In the genomic region with DNA sequence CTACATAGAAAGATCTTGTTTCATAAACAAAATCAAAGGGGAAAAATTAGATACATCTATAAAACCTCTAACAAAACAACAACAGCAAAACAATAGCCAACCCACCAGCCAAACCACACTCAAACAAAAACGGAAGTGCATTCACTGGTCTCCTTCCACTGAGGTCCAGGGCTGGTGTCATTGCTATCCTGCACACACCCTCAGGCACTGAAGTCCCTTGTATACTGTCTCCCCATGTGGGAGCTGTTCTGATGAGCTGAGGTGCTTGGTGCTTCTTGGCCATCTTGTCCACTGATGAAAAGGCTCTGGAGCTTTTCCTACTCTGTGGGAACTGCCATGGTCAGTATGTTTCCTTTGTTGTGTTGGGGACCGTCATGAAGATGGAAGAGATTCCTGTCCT, we compare ENCODE assay signal across 29 mouse cellular contexts.
"Had no signal": no experiment of that assay in that cellular context is flagged by ENCODE, and none has a peak within 500 bp of the region (broad histone marks: within the 10 kb centered on the region; RNA-seq: fewer than 3 reads in every experiment).

No protein-coding gene starts in this region.

- H3K4me2 ChIP-seq: heart, embryonic 11.5 days; heart, embryonic 12.5 days; heart, embryonic 13.5 days; heart, embryonic 15.5 days; hindbrain, embryonic 12.5 days; hindbrain, embryonic 13.5 days; hindbrain, embryonic 14.5 days; hindbrain, embryonic 15.5 days; intestine, embryonic 15.5 days; kidney, embryonic 15.5 days had no signal

- H3K4me3 ChIP-seq: heart, embryonic 10.5 days; heart, embryonic 12.5 days; heart, embryonic 13.5 days; heart, embryonic 15.5 days; hindbrain, embryonic 10.5 days; hindbrain, embryonic 12.5 days; hindbrain, embryonic 13.5 days; hindbrain, embryonic 15.5 days; intestine, embryonic 15.5 days; kidney, embryonic 15.5 days; layer of hippocampus, adult 2 months; left cerebral cortex, adult 2 months had no signal

- H3K36me3 ChIP-seq: hindbrain, embryonic 10.5 days; hindbrain, embryonic 12.5 days; hindbrain, embryonic 13.5 days; hindbrain, embryonic 15.5 days; intestine, embryonic 15.5 days; kidney, embryonic 15.5 days had no signal

- DNase-seq: heart, postnatal 10 days; heart, postnatal 14 days; heart, postnatal 36 days; heart, postnatal 4 days; kidney, adult 11 months; kidney, adult 18-20 months; kidney, adult 2 months; kidney, adult 8-10 months; kidney, adult 9 months; kidney, postnatal 10 days; kidney, postnatal 14 days; kidney, postnatal 36 days; kidney, postnatal 4 days; layer of hippocampus, adult 9-11 months; layer of hippocampus, postnatal 36 days had no signal

- H3K27me3 ChIP-seq: heart, embryonic 12.5 days; heart, embryonic 13.5 days; heart, embryonic 15.5 days; hindbrain, embryonic 12.5 days; hindbrain, embryonic 13.5 days; hindbrain, embryonic 15.5 days; intestine, embryonic 15.5 days; kidney, embryonic 15.5 days had no signal
